Mouse (Mus musculus) liver, postnatal 0 days (tissue): ENCODE results near the gene Crybb2.

Source experiments
- CTCF ChIP-seq: sonication (generic); IDR thresholded peaks from 2 replicates; pipeline ENCODE4 v1.5.1; 2016; ENCODE audit warnings: antibody characterized with exemption, low read depth
- EP300 ChIP-seq: IDR thresholded peaks from 2 replicates; pipeline ENCODE4 v1.6.1; 2016; ENCODE audit warnings: antibody characterized with exemption, low read depth, mild to moderate bottlenecking

DNA sequence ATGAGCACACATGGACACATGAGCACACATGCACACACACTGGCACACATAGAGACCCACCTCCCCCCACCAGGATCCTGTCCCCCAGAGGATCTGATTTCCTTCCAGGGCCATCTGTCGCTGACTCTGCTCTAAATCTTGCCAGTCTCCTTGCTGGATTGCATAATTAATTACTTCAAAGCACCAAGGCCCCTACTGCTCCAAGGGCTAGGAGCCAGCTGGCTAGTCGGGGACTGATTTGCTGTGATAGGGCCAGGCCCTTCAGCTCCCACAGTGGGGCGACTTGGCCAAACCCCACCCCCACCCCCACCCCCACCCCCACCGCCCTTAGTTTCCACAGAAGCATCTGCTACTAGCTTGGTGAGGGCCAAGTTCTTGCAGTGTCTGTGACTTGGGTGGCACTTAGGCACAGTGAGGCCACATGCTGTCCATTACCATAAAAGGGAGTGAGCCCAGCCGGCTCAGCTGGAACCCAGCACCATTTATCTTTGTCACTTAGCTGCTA, 28.3 kb downstream of the Crybb2 start:
- no peak for TF ChIP-seq EP300
- no peak for TF ChIP-seq CTCF
